Mouse (Mus musculus) lung, embryonic 14.5 days (tissue): ENCODE measurements at regions not wholly inside any gene's neighbourhood (a gene's known extent, or its start where the extent isn't known, plus 50 kb on each side); places are given as distances from the start of the nearest gene placed in this dataset.
"Not testable (repeated sequence)": the region's sequence is repeated elsewhere in the genome, so short reads cannot be mapped to it uniquely, and the experiment has no call there.

Experiments
- ATAC-seq: fragments of 200-750 bp; cut with Nextera tagmentation; 2 replicates; pipeline ENCODE4 v1.8.0; 2017; ENCODE audit warnings: mild to moderate bottlenecking, moderate TSS enrichment, moderate library complexity; ENCODE audit not compliant: insufficient read depth
- DNase-seq: peaks from one replicate; pipeline ENCODE4 v3.0.0-alpha.2; 2015
- H3K27ac ChIP-seq: fragments of 300-500 bp; sonication (generic); 2 replicates; pipeline ENCODE4 v1.5.1; 2014; ENCODE audit warnings: low read depth, mild to moderate bottlenecking, moderate library complexity
- H3K27me3 ChIP-seq: fragments of 300-500 bp; sonication (generic); 2 replicates; pipeline ENCODE4 v1.6.1; 2014; ENCODE audit warnings: low read length, control low read depth; ENCODE audit not compliant: insufficient read depth
- H3K36me3 ChIP-seq: fragments of 300-500 bp; sonication (generic); 2 replicates; pipeline ENCODE4 v1.6.1; 2014; ENCODE audit warnings: control low read depth; ENCODE audit not compliant: insufficient read depth
- H3K4me1 ChIP-seq: fragments of 300-500 bp; sonication (generic); 2 replicates; pipeline ENCODE4 v1.6.1; 2014; ENCODE audit warnings: antibody characterized with exemption, control low read depth; ENCODE audit not compliant: insufficient read depth
- H3K4me2 ChIP-seq: fragments of 300-500 bp; sonication (generic); 2 replicates; pipeline ENCODE4 v1.6.1; 2014; ENCODE audit warnings: mild to moderate bottlenecking
- H3K4me3 ChIP-seq: fragments of 300-500 bp; sonication (generic); 2 replicates; pipeline ENCODE4 v1.5.1; 2014; ENCODE audit warnings: low read depth, low read length
- H3K9ac ChIP-seq: fragments of 300-500 bp; sonication (generic); 2 replicates; pipeline ENCODE4 v1.6.1; 2014
- H3K9me3 ChIP-seq: fragments of 300-500 bp; sonication (generic); 2 replicates; pipeline ENCODE4 v1.6.1; 2016; ENCODE audit warnings: low read depth, low read length, control low read depth
- CTCF ChIP-seq: IDR thresholded peaks from 2 replicates; pipeline ENCODE4 v1.5.1; 2016; ENCODE audit warnings: antibody characterized with exemption, low read depth
- WGBS: fragments of 180-500 bp; shearing (Covaris S2); extraction: QIAGEN DNeasy Blood & Tissue Kit; methylation state at CpG from one replicate; pipeline ENCODE4 v1.1.7; 2014; 5-methylcytosine and 5-hydroxymethylcytosine counted together

- no peak for ATAC-seq
- no peak for TF ChIP-seq CTCF
Observed at GRCm38 (mm10) chr12:6638761-6639281, 1263.3 kb upstream of the Klhl29 start.

GRCm38 (mm10) chr12:6637771-6638305, 1262.4 kb upstream of the Klhl29 start:
- H3K9me3 ChIP-seq, result no peaks in the 10 kb centered on the region

More at GRCm38 (mm10) chr12:6638761-6639281, 1263.3 kb upstream of the Klhl29 start:
- no peaks in the 10 kb centered on the region for H3K27me3 ChIP-seq
- H3K4me2 ChIP-seq, result no peak overlapping the region
- no peak overlapping the region for H3K27ac ChIP-seq
- no peak overlapping the region for H3K9ac ChIP-seq
- 72% methylated on average over 7 of the region's 7 CpGs for WGBS
- no peaks in the 10 kb centered on the region for H3K36me3 ChIP-seq
- no peak overlapping the region for H3K4me3 ChIP-seq
- H3K4me1 ChIP-seq, result no peaks in the 10 kb centered on the region
- H3K9me3 ChIP-seq, result no peaks in the 10 kb centered on the region
- no peak for DNase-seq

GRCm38 (mm10) chr12:6622575-6623146, 1247.2 kb upstream of the Klhl29 start:
- Histone ChIP-seq H3K27me3 (no peaks in the 10 kb centered on the region), H3K4me3 (no peak overlapping the region), H3K4me2 (no peak overlapping the region), H3K27ac (no peak overlapping the region), H3K9me3 (no peaks in the 10 kb centered on the region), H3K4me1 (no peaks in the 10 kb centered on the region), H3K36me3 (no peaks in the 10 kb centered on the region), H3K9ac (no peak overlapping the region)
- 57% methylated on average over 1 of the region's 1 CpGs for WGBS
- no peak for TF ChIP-seq CTCF
- no peak for ATAC-seq
- no peak for DNase-seq

More at GRCm38 (mm10) chr12:6637771-6638305, 1262.4 kb upstream of the Klhl29 start:
- WGBS, result 78% methylated on average over 4 of the region's 4 CpGs
- Histone ChIP-seq H3K27ac (no peak overlapping the region), H3K27me3 (no peaks in the 10 kb centered on the region), H3K4me3 (no peak overlapping the region), H3K9ac (no peak overlapping the region), H3K4me1 (no peaks in the 10 kb centered on the region), H3K36me3 (no peaks in the 10 kb centered on the region), H3K4me2 (no peak overlapping the region)
- no peak for ATAC-seq
- no peak for TF ChIP-seq CTCF
- no peak for DNase-seq

- 24% methylated on average over 1 of the region's 1 CpGs for WGBS
- no peaks in the 10 kb centered on the region for H3K36me3 ChIP-seq
- no peak overlapping the region for H3K4me2 ChIP-seq
- DNase-seq (peak; percentile 55), ATAC-seq (no peak)
- H3K4me3 ChIP-seq, result no peak overlapping the region
- H3K4me1 ChIP-seq, result no peaks in the 10 kb centered on the region
- no peak overlapping the region for H3K9ac ChIP-seq
- H3K27ac ChIP-seq, result no peak overlapping the region
- no peaks in the 10 kb centered on the region for H3K27me3 ChIP-seq
- no peak for TF ChIP-seq CTCF
- H3K9me3 ChIP-seq, result no peaks in the 10 kb centered on the region
Observed at GRCm38 (mm10) chr12:6601111-6601510, 1225.6 kb upstream of the Klhl29 start.

GRCm38 (mm10) chr12:6595484-6595883, 1220.0 kb upstream of the Klhl29 start:
- H3K4me2 ChIP-seq, H3K27ac ChIP-seq, H3K4me1 ChIP-seq, H3K9me3 ChIP-seq, H3K27me3 ChIP-seq, H3K4me3 ChIP-seq, H3K36me3 ChIP-seq, DNase-seq, H3K9ac ChIP-seq, ATAC-seq: not testable (repeated sequence)
- 62% methylated on average over 3 of the region's 3 CpGs for WGBS

GRCm38 (mm10) chr12:6590231-6590630, 1214.7 kb upstream of the Klhl29 start:
- Histone ChIP-seq H3K4me2 (no peak overlapping the region), H3K36me3 (no peaks in the 10 kb centered on the region), H3K9me3 (no peaks in the 10 kb centered on the region), H3K4me1 (no peaks in the 10 kb centered on the region), H3K27ac (no peak overlapping the region), H3K4me3 (no peak overlapping the region), H3K9ac (no peak overlapping the region), H3K27me3 (no peaks in the 10 kb centered on the region)
- no peak for DNase-seq
- no peak for ATAC-seq
- TF ChIP-seq CTCF, result no peak
- WGBS, result 52% methylated on average over 2 of the region's 2 CpGs

GRCm38 (mm10) chr12:6588031-6588701, 1212.7 kb upstream of the Klhl29 start:
- no peak overlapping the region for H3K4me3 ChIP-seq
- H3K9me3 ChIP-seq, result no peaks in the 10 kb centered on the region
- H3K9ac ChIP-seq, result no peak overlapping the region
- H3K27ac ChIP-seq, result no peak overlapping the region
- no peaks in the 10 kb centered on the region for H3K27me3 ChIP-seq
- ATAC-seq (no peak), DNase-seq (no peak)
- no peak for TF ChIP-seq CTCF
- H3K36me3 ChIP-seq, result no peaks in the 10 kb centered on the region
- no peaks in the 10 kb centered on the region for H3K4me1 ChIP-seq
- H3K4me2 ChIP-seq, result no peak overlapping the region
- WGBS, result 41% methylated on average over 12 of the region's 12 CpGs
